In genomic region chr3:81760914-81761313, GRCm38 (mm10) we compare ENCODE assay signal across 11 mouse cellular contexts.
DNase-seq lines count a peak whose midpoint lies in the region; ATAC-seq lines count a peak whose summit lies in the region.
"Had no signal": no experiment of that assay in that cellular context is flagged by ENCODE, and none has a peak within 500 bp of the region (broad histone marks: within the 10 kb centered on the region; RNA-seq: fewer than 3 reads in every experiment).

No protein-coding gene starts in this region.

- no peaks in the 10 kb centered on the region for H3K27me3 ChIP-seq in forebrain, embryonic 14.5 days (replicated peaks; ENCODE audit: control insufficient read depth, insufficient read depth, low read length)
- H3K27me3 ChIP-seq in forebrain, embryonic 11.5 days (ENCODE audit: control insufficient read depth, insufficient read depth, low read length) = no peaks in the 10 kb centered on the region
- no peaks in the 10 kb centered on the region for H3K27me3 ChIP-seq in intestine, embryonic 16.5 days (replicated peaks; ENCODE audit: control insufficient read depth, insufficient read depth, low read length)
- H3K27me3 ChIP-seq: hindbrain, embryonic 13.5 days; liver, embryonic 12.5 days had no signal

- no peak overlapping the region for H3K27ac ChIP-seq in forebrain, embryonic 14.5 days (ENCODE audit: low read depth, low read length)
- no peak overlapping the region for H3K27ac ChIP-seq in forebrain, embryonic 11.5 days (ENCODE audit: low read depth, low read length)
- H3K27ac ChIP-seq in intestine, embryonic 16.5 days (ENCODE audit: low read length) = no peak overlapping the region
- H3K27ac ChIP-seq: hindbrain, embryonic 13.5 days; liver, embryonic 12.5 days had no signal

- no peak overlapping the region for H3K9ac ChIP-seq in forebrain, embryonic 14.5 days (ENCODE audit: low read length)
- no peak overlapping the region for H3K9ac ChIP-seq in forebrain, embryonic 11.5 days (ENCODE audit: low read length)
- H3K9ac ChIP-seq in intestine, embryonic 16.5 days (ENCODE audit: low read depth, low read length) = no peak overlapping the region
- H3K9ac ChIP-seq: hindbrain, embryonic 13.5 days; liver, embryonic 12.5 days had no signal

- H3K9me3 ChIP-seq in forebrain, embryonic 14.5 days (replicated peaks; ENCODE audit: control insufficient read depth, low read length) = no peaks in the 10 kb centered on the region
- no peaks in the 10 kb centered on the region for H3K9me3 ChIP-seq in forebrain, embryonic 11.5 days (ENCODE audit: control insufficient read depth, low read length)
- no peaks in the 10 kb centered on the region for H3K9me3 ChIP-seq in intestine, embryonic 16.5 days (ENCODE audit: control insufficient read depth, low read length)
- H3K9me3 ChIP-seq: hindbrain, embryonic 13.5 days; liver, embryonic 12.5 days had no signal

- peak; percentile 71 for ATAC-seq in forebrain, embryonic 14.5 days
- no peak for ATAC-seq in forebrain, embryonic 11.5 days (replicated peaks; ENCODE audit: low FRiP score)
- ATAC-seq in common myeloid progenitor, adult 5-6 weeks (replicated peaks; ENCODE audit: low read depth, poor library complexity, severe bottlenecking) = peak; percentile 45; the same call in 1 of the 2 replicates
- peak; percentile 87 for ATAC-seq in inflammation-experienced regulatory T-cells, adult 6 months
- no peak for ATAC-seq in intestine, embryonic 16.5 days
- ATAC-seq: liver, embryonic 12.5 days had no signal

- 28% methylated on average over 2 of the region's 2 CpGs for WGBS in forebrain, embryonic 14.5 days
- WGBS in forebrain, embryonic 11.5 days = 55% methylated on average over 2 of the region's 2 CpGs
- WGBS in intestine, embryonic 16.5 days = 42% methylated on average over 2 of the region's 2 CpGs

- H3K36me3 ChIP-seq in forebrain, embryonic 14.5 days (ENCODE audit: control insufficient read depth, insufficient read depth, low read length) = no peaks in the 10 kb centered on the region
- H3K36me3 ChIP-seq in forebrain, embryonic 11.5 days (ENCODE audit: control insufficient read depth, insufficient read depth, low read length) = no peaks in the 10 kb centered on the region
- H3K36me3 ChIP-seq in intestine, embryonic 16.5 days (ENCODE audit: control insufficient read depth, insufficient read depth, low read length) = no peaks in the 10 kb centered on the region
- H3K36me3 ChIP-seq: hindbrain, embryonic 13.5 days; liver, embryonic 12.5 days had no signal

- no peak overlapping the region for H3K4me2 ChIP-seq in forebrain, embryonic 14.5 days (ENCODE audit: low read length)
- H3K4me2 ChIP-seq in forebrain, embryonic 11.5 days (ENCODE audit: low read depth, low read length, severe bottlenecking) = no peak overlapping the region
- no peak overlapping the region for H3K4me2 ChIP-seq in intestine, embryonic 16.5 days (ENCODE audit: low read depth, low read length)
- H3K4me2 ChIP-seq: hindbrain, embryonic 13.5 days; liver, embryonic 12.5 days had no signal

- no peak overlapping the region for H3K4me3 ChIP-seq in forebrain, embryonic 14.5 days (ENCODE audit: low read depth, low read length)
- H3K4me3 ChIP-seq in forebrain, embryonic 11.5 days (ENCODE audit: low read depth, low read length) = no peak overlapping the region
- H3K4me3 ChIP-seq in intestine, embryonic 16.5 days (ENCODE audit: low read length) = no peak overlapping the region
- H3K4me3 ChIP-seq: hindbrain, embryonic 13.5 days; liver, embryonic 12.5 days had no signal

- DNase-seq in forebrain, embryonic 14.5 days (ENCODE audit: low spot score) = peak; percentile 44
- DNase-seq in forebrain, embryonic 11.5 days (ENCODE audit: low spot score) = no peak
- DNase-seq in 3T3-L1 (ENCODE audit: low read depth, low spot score) = peak; percentile 70
- no peak for DNase-seq in urinary bladder, postnatal 4 days (ENCODE audit: low spot score in 2 of 2)
- DNase-seq in urinary bladder, postnatal 25 days (ENCODE audit: low spot score) = no peak
- DNase-seq: heart, adult 11 months had no signal

- H3K4me1 ChIP-seq in forebrain, embryonic 14.5 days (ENCODE audit: control insufficient read depth, insufficient read depth, low read length) = no peaks in the 10 kb centered on the region
- no peaks in the 10 kb centered on the region for H3K4me1 ChIP-seq in forebrain, embryonic 11.5 days (replicated peaks; ENCODE audit: control insufficient read depth, insufficient read depth, low read length)
- no peaks in the 10 kb centered on the region for H3K4me1 ChIP-seq in intestine, embryonic 16.5 days (ENCODE audit: control insufficient read depth, insufficient read depth, low read length)
- H3K4me1 ChIP-seq: hindbrain, embryonic 13.5 days; liver, embryonic 12.5 days had no signal

Comparison
In these comparisons a context has a peak if more than half of its experiments do, and no peak if none do; other contexts are left out.
1. ATAC-seq: peak in forebrain, embryonic 14.5 days (single experiment), common myeloid progenitor, adult 5-6 weeks (single experiment) and inflammation-experienced regulatory T-cells, adult 6 months (single experiment); none in forebrain, embryonic 11.5 days (single experiment) and intestine, embryonic 16.5 days (single experiment).
2. DNase-seq: peak in forebrain, embryonic 14.5 days (single experiment) and 3T3-L1 (single experiment); none in forebrain, embryonic 11.5 days (single experiment), urinary bladder, postnatal 4 days (0 of 2) and urinary bladder, postnatal 25 days (single experiment).